ENCODE assay signal across 15 mouse cellular contexts in the genomic region with DNA sequence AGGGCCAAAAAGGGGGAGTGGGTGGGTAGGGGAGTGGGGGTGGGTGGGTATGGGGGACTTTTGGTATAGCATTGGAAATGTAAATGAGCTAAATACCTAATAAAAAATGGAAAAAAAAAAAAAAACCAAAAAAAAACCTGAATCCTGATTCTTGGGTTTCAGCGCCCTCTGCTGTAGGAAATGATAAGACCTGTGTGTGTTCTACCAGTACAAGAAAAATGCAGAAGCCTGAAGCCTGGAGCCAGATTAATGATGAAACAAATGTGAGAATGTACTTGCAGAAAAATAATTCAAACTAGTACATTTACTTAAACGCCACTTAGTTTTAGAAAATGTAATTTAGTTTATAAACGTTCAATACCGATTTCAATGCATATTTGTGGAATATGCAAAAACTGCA. TPM values are rescaled to one million over a fixed set of nuclear protein-coding genes. Genes with fewer than 3 reads are reported as not detected.
DNase-seq lines count a peak whose midpoint lies in the region; ATAC-seq and TF ChIP-seq lines count a peak whose summit lies in the region.
"Not testable (repeated sequence)": the region's sequence is repeated elsewhere in the genome, so short reads cannot be mapped to it uniquely, and the experiment has no call there.
"Had no signal": no experiment of that assay in that cellular context is flagged by ENCODE, and none has a peak within 500 bp of the region (broad histone marks: within the 10 kb centered on the region; RNA-seq: fewer than 3 reads in every experiment).

No protein-coding gene starts in this region.

- H3K27me3 ChIP-seq in MEL (ENCODE audit: control insufficient read depth in 1 of 2, insufficient read depth in 2 of 2, low read length in 2 of 2); limb, embryonic 14.5 days (ENCODE audit: control insufficient read depth, insufficient read depth, low read length); midbrain, postnatal 0 days (ENCODE audit: insufficient read depth, low read length): not testable (repeated sequence)

- H3K9ac ChIP-seq in MEL (ENCODE audit: control insufficient read depth, low read depth, low read length, poor library complexity, severe bottlenecking); limb, embryonic 14.5 days (ENCODE audit: low read depth, low read length, severe bottlenecking); midbrain, postnatal 0 days (replicated peaks; ENCODE audit: low read length, poor library complexity, severe bottlenecking): not testable (repeated sequence)

- H3K27ac ChIP-seq in MEL (ENCODE audit: control insufficient read depth, low read depth, low read length); limb, embryonic 14.5 days (replicated peaks; ENCODE audit: low read depth, low read length); midbrain, postnatal 0 days (ENCODE audit: low read depth, low read length): not testable (repeated sequence)

- TF ChIP-seq EP300 in MEL (IDR thresholded peaks at IDR 0.05; ENCODE audit: low read depth in 1 of 2, low read length in 2 of 2), result not testable (repeated sequence)

- not testable (repeated sequence) for H3K9me3 ChIP-seq in MEL (replicated peaks; ENCODE audit: insufficient read depth, low read length); limb, embryonic 14.5 days (ENCODE audit: control insufficient read depth, low read length); midbrain, postnatal 0 days (ENCODE audit: low read length)

- not testable (repeated sequence) for H3K79me2 ChIP-seq in MEL (ENCODE audit: control insufficient read depth, insufficient read depth, low read length, poor library complexity)

- TF ChIP-seq POLR2A in MEL (IDR thresholded peaks at IDR 0.05; ENCODE audit: control insufficient read depth in 1 of 2, insufficient read depth in 1 of 2, low read depth in 1 of 2, low read length in 2 of 2, poor library complexity in 1 of 2); limb, embryonic 14.5 days (IDR thresholded peaks at IDR 0.05; ENCODE audit: borderline replicate concordance, extremely low read depth, insufficient read depth, insufficient read length): not testable (repeated sequence)

- WGBS in limb, embryonic 14.5 days, result 29% methylated on average over 4 of the region's 4 CpGs
- WGBS in midbrain, postnatal 0 days, result 20% methylated on average over 4 of the region's 4 CpGs

- not testable (repeated sequence) for H3K36me3 ChIP-seq in MEL (ENCODE audit: control insufficient read depth in 1 of 2, insufficient read depth in 2 of 2, low read length in 2 of 2); limb, embryonic 14.5 days (ENCODE audit: control insufficient read depth, insufficient read depth, low read length); midbrain, postnatal 0 days (ENCODE audit: insufficient read depth, low read length)

- peak; percentile 28 for DNase-seq in MEL (ENCODE audit: low read depth, low spot score)
- peak; percentile 20 for DNase-seq in brain, embryonic 18.5 days (ENCODE audit: low read depth, low spot score)
- peak; percentile 14 for DNase-seq in embryo, embryonic 11.5 days (ENCODE audit: low read depth, low spot score)
- DNase-seq in heart, postnatal 4 days, result peak; percentile 21
- peak; percentile 60 for DNase-seq in layer of hippocampus, adult 11-12 months (ENCODE audit: low spot score)
- peak; percentile 38 for DNase-seq in limb, embryonic 14.5 days (ENCODE audit: low spot score)
- DNase-seq in midbrain, postnatal 0 days (ENCODE audit: low spot score), result peak; percentile 72
- DNase-seq in testis, postnatal 10 days (ENCODE audit: low spot score), result peak; percentile 54

- not testable (repeated sequence) for TF ChIP-seq RAD21 in MEL (IDR thresholded peaks at IDR 0.05; ENCODE audit: low read depth, low read length)

- not testable (repeated sequence) for H3K4me1 ChIP-seq in MEL (ENCODE audit: control insufficient read depth in 1 of 2, insufficient read depth in 2 of 2, low read length in 2 of 2); limb, embryonic 14.5 days (ENCODE audit: control insufficient read depth, insufficient read depth, low read length); midbrain, postnatal 0 days (ENCODE audit: insufficient read depth, low read length)

- ATAC-seq in limb, embryonic 14.5 days (ENCODE audit: low FRiP score, low read depth); midbrain, postnatal 0 days (ENCODE audit: low FRiP score): not testable (repeated sequence)

- not testable (repeated sequence) for H3K4me3 ChIP-seq in MEL (ENCODE audit: control insufficient read depth in 1 of 2, insufficient read depth in 1 of 2, low read depth in 2 of 2, low read length in 2 of 2); limb, embryonic 14.5 days (replicated peaks; ENCODE audit: low read length); midbrain, postnatal 0 days (ENCODE audit: low read depth, low read length)

- not testable (repeated sequence) for H3K4me2 ChIP-seq in limb, embryonic 14.5 days (replicated peaks; ENCODE audit: low read depth, low read length, severe bottlenecking); midbrain, postnatal 0 days (ENCODE audit: low read depth, low read length, poor library complexity, severe bottlenecking)

- peak in 1 of 3 experiments; percentile 35; a peak in 2 of 6 replicates for TF ChIP-seq CTCF in MEL (IDR thresholded peaks at IDR 0.05 in 2 of 3, conservative IDR thresholded peaks at IDR 0.05 in 1 of 3; ENCODE audit: control insufficient read depth in 1 of 3, insufficient read depth in 1 of 3, low read depth in 2 of 3, low read length in 3 of 3, poor library complexity in 1 of 3, severe bottlenecking in 1 of 3)
- TF ChIP-seq CTCF in midbrain, postnatal 0 days (IDR thresholded peaks at IDR 0.05), result peak; percentile 72

TF ChIP-seq in MEL, 35 proteins besides CTCF, POLR2A, EP300 and RAD21:
- TF ChIP-seq SMC3 (IDR thresholded peaks at IDR 0.05; ENCODE audit: low read depth, low read length), result 0 out of 2 replicates have a peak, but pooled peaks have one; percentile 23
- peak; percentile 78 for TF ChIP-seq ZNF384 (IDR thresholded peaks at IDR 0.05; ENCODE audit: low read depth, low read length)
TF ChIP-seq in MEL: peak in this region for 2; not testable (repeated sequence) for 33.

RNA-seq across cellular contexts. Expression of gene Tmprss11f, which starts 17.0 kb away (rescaled TPM):
- not detected in 2 replicates for total RNA-seq in MEL (2012; rRNA removed)
- not detected for polyA plus RNA-seq in MEL (2012; ENCODE audit: insufficient read depth in 1 of 2, insufficient read length in 2 of 2, low read depth in 1 of 2, low replicate concordance in 2 of 2, missing spikeins in 1 of 2)
- total RNA-seq in heart, postnatal 4 days (2021), result not detected
- polyA plus RNA-seq in limb, embryonic 14.5 days (2012; rRNA removed), result 0.01 and 0.03 TPM in 2 replicates
- polyA plus RNA-seq in limb, embryonic 14.5 days (2014; fragmentation: Nextera tagmentation; extraction: Ambion mirVana), result 0.10 and 0.12 TPM in 2 replicates
- total RNA-seq in midbrain, postnatal 0 days (2014; rRNA removed), result not detected in 2 replicates
- not detected in 2 replicates for polyA plus RNA-seq in midbrain, postnatal 0 days (2015; fragmentation: Nextera tagmentation; extraction: Ambion mirVana)
- total RNA-seq: megakaryocyte-erythroid progenitor cell, adult 5-6 weeks had no signal
- polyA plus RNA-seq: hindbrain, embryonic 15.5 days; large intestine, adult 2 months; liver, embryonic 13.5 days; neural tube, embryonic 12.5 days; thymus, adult 2 months had no signal

RNA-seq across cellular contexts. Expression of gene Tmprss11b, which starts 27.0 kb away (rescaled TPM):
- total RNA-seq in MEL (2012; rRNA removed), result not detected in 2 replicates
- polyA plus RNA-seq in MEL (2012; ENCODE audit: insufficient read depth in 1 of 2, insufficient read length in 2 of 2, low read depth in 1 of 2, low replicate concordance in 2 of 2, missing spikeins in 1 of 2), result not detected
- total RNA-seq in heart, postnatal 4 days (2021), result not detected
- polyA plus RNA-seq in limb, embryonic 14.5 days (2012; rRNA removed), result 0.03 and 0.04 TPM in 2 replicates
- polyA plus RNA-seq in limb, embryonic 14.5 days (2014; fragmentation: Nextera tagmentation; extraction: Ambion mirVana), result not detected in 2 replicates
- total RNA-seq in midbrain, postnatal 0 days (2014; rRNA removed), result not detected in 2 replicates
- polyA plus RNA-seq in midbrain, postnatal 0 days (2015; fragmentation: Nextera tagmentation; extraction: Ambion mirVana), result not detected in 2 replicates
- total RNA-seq: megakaryocyte-erythroid progenitor cell, adult 5-6 weeks had no signal
- polyA plus RNA-seq: heart, embryonic 10.5 days; hindbrain, embryonic 15.5 days; large intestine, adult 2 months; liver, embryonic 13.5 days; neural tube, embryonic 12.5 days had no signal

Comparison
In these comparisons a context has a peak if more than half of its experiments do, and no peak if none do; other contexts are left out.
1. DNase-seq: peak in every context shown above with its lines; median percentile 72 in midbrain, postnatal 0 days; 60 in layer of hippocampus, adult 11-12 months; 54 in testis, postnatal 10 days; 38 in limb, embryonic 14.5 days; 28 in MEL; 21 in heart, postnatal 4 days; 20 in brain, embryonic 18.5 days; 14 in embryo, embryonic 11.5 days.